Mouse (Mus musculus): ENCODE data around the gene Slit1. TPM values are rescaled to one million over a fixed set of nuclear protein-coding genes. Genes with fewer than 3 reads are reported as not detected.

Slit1 gene
- polyA plus RNA-seq, 1 experiment from 2014 or later = 1.00 TPM

- H3K27me3 ChIP-seq (ENCODE audit: control insufficient read depth, insufficient read depth, low read length) = no peaks in the 10 kb centered on the region
- H3K4me2 ChIP-seq (replicated peaks; ENCODE audit: low read depth, low read length) = no peak overlapping the region
- ATAC-seq (ENCODE audit: insufficient number of reproducible peaks, insufficient read depth, low FRiP score, low read depth) = no peak
- peaks cover 15% of the 10 kb centered on the region; the same call in 1 of the 2 replicates for H3K36me3 ChIP-seq (ENCODE audit: control insufficient read depth, insufficient read depth, low read length)
- no peak overlapping the region for H3K27ac ChIP-seq (ENCODE audit: low read length)
- WGBS = 99% methylated on average over 5 of the region's 5 CpGs
- H3K4me1 ChIP-seq (ENCODE audit: control insufficient read depth, insufficient read depth, low read length) = no peaks in the 10 kb centered on the region
- no peak overlapping the region for H3K9ac ChIP-seq (replicated peaks; ENCODE audit: low read depth, low read length)
- H3K9me3 ChIP-seq (ENCODE audit: control insufficient read depth, low read depth, low read length) = no peaks in the 10 kb centered on the region
- no peak overlapping the region for H3K4me3 ChIP-seq (ENCODE audit: low read depth, low read length)
Measured at GRCm38 (mm10) chr19:41582918-41583514, 160.4 kb downstream of the Slit1 start.

- Histone ChIP-seq H3K27me3 (ENCODE audit: control insufficient read depth, insufficient read depth, low read length) (no peaks in the 10 kb centered on the region), H3K4me3 (ENCODE audit: low read depth, low read length) (no peak within 1 kb of the TSS), H3K9me3 (ENCODE audit: control insufficient read depth, low read depth, low read length) (no peaks in the 10 kb centered on the region), H3K4me1 (ENCODE audit: control insufficient read depth, insufficient read depth, low read length) (peaks cover 1% of the 10 kb centered on the region; the same call in 1 of the 2 replicates), H3K9ac (replicated peaks; ENCODE audit: low read depth, low read length) (no peak within 1 kb of the TSS), H3K4me2 (replicated peaks; ENCODE audit: low read depth, low read length) (no peak within 1 kb of the TSS), H3K27ac (ENCODE audit: low read length) (no peak within 1 kb of the TSS), H3K36me3 (ENCODE audit: control insufficient read depth, insufficient read depth, low read length) (peaks cover 15% of the 10 kb centered on the region; the same call in 1 of the 2 replicates)
- 92% methylated on average over 23 of the region's 23 CpGs for WGBS
- ATAC-seq (ENCODE audit: insufficient number of reproducible peaks, insufficient read depth, low FRiP score, low read depth) = no peak
Measured at GRCm38 (mm10) chr19:41581706-41582420, 161.6 kb downstream of the Slit1 start, which contains the start of gene Gm340. Gene Gm340 (plus strand): TSS chr19:41582370.

DNA sequence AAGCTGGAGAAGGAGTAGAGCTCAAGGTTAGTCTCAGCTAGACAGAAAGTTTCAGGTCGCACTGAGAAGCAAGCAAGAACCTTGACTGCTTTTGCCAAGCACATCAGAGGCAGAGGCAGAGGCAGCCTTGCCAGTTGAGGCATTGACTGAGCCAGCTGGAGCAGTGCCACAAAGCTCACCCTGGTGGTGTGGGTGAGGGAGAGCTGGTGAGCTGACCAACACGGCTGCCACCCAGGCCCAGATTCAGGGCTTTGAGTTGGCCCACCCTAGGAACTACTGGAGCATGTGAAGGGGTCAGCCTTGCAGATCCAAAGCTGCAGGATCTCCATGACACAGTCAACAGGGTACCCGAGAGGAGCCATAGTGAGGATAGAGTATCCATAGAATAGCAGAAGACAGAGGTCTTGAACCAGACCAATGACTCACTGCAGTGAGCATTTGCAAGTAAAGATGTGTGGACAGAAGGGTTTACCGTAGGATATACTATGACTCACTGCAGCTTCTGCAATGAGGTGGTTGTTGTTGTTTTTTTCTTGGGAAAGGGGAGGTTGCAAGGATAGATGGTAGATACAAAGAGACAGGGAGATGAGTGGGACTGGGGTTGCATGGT lies 164.0 kb downstream of the Slit1 start:
- WGBS = 89% methylated on average over 4 of the region's 4 CpGs
- no peak for ATAC-seq (ENCODE audit: insufficient number of reproducible peaks, insufficient read depth, low FRiP score, low read depth)

DNA sequence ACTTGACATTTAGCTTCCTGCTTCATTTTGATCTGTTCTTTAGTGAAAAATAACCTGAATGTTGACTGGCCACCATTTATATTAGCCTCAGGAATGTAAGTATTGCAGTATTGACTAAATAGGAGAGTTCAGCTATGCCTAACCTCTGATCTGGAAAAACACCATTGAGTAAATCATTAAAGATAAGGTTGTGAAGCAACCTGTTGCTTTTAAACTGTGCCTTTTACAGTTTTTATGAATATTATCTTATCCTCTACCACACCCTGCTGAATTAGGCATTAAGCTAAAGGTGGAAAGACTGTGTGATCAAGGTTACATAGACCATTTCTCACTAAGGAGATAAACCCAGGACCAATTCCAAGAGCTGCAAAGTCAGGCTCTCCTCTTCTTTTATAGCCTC lies 165.9 kb downstream of the Slit1 start:
- ATAC-seq (ENCODE audit: insufficient number of reproducible peaks, insufficient read depth, low FRiP score, low read depth) = no peak
- peaks cover 4% of the 10 kb centered on the region; the same call in 1 of the 2 replicates for H3K4me1 ChIP-seq (ENCODE audit: control insufficient read depth, insufficient read depth, low read length)
- no peak overlapping the region for H3K9ac ChIP-seq (replicated peaks; ENCODE audit: low read depth, low read length)
- no peaks in the 10 kb centered on the region for H3K27me3 ChIP-seq (ENCODE audit: control insufficient read depth, insufficient read depth, low read length)
- H3K36me3 ChIP-seq (ENCODE audit: control insufficient read depth, insufficient read depth, low read length) = peaks cover 8% of the 10 kb centered on the region; the same call in 1 of the 2 replicates
- H3K4me2 ChIP-seq (replicated peaks; ENCODE audit: low read depth, low read length) = no peak overlapping the region
- H3K4me3 ChIP-seq (ENCODE audit: low read depth, low read length) = no peak overlapping the region
- no peaks in the 10 kb centered on the region for H3K9me3 ChIP-seq (ENCODE audit: control insufficient read depth, low read depth, low read length)
- no peak overlapping the region for H3K27ac ChIP-seq (ENCODE audit: low read length)

More for the DNA sequence above, 164.0 kb downstream of the Slit1 start:
- Histone ChIP-seq H3K4me3 (ENCODE audit: low read depth, low read length) (no peak overlapping the region), H3K4me1 (ENCODE audit: control insufficient read depth, insufficient read depth, low read length) (peaks cover 4% of the 10 kb centered on the region; the same call in 1 of the 2 replicates), H3K36me3 (ENCODE audit: control insufficient read depth, insufficient read depth, low read length) (peaks cover 15% of the 10 kb centered on the region; the same call in 1 of the 2 replicates), H3K9ac (replicated peaks; ENCODE audit: low read depth, low read length) (no peak overlapping the region), H3K27ac (ENCODE audit: low read length) (no peak overlapping the region), H3K9me3 (ENCODE audit: control insufficient read depth, low read depth, low read length) (no peaks in the 10 kb centered on the region), H3K27me3 (ENCODE audit: control insufficient read depth, insufficient read depth, low read length) (no peaks in the 10 kb centered on the region), H3K4me2 (replicated peaks; ENCODE audit: low read depth, low read length) (no peak overlapping the region)

GRCm38 (mm10) chr19:41573700-41574099 lies 169.8 kb downstream of the Slit1 start:
- no peak for ATAC-seq (ENCODE audit: insufficient number of reproducible peaks, insufficient read depth, low FRiP score, low read depth)
- Histone ChIP-seq H3K9ac (replicated peaks; ENCODE audit: low read depth, low read length) (no peak overlapping the region), H3K4me3 (ENCODE audit: low read depth, low read length) (no peak overlapping the region), H3K27ac (ENCODE audit: low read length) (no peak overlapping the region), H3K36me3 (ENCODE audit: control insufficient read depth, insufficient read depth, low read length) (no peaks in the 10 kb centered on the region), H3K9me3 (ENCODE audit: control insufficient read depth, low read depth, low read length) (no peaks in the 10 kb centered on the region), H3K4me2 (replicated peaks; ENCODE audit: low read depth, low read length) (no peak overlapping the region), H3K4me1 (ENCODE audit: control insufficient read depth, insufficient read depth, low read length) (peaks cover 4% of the 10 kb centered on the region; the same call in 1 of the 2 replicates), H3K27me3 (ENCODE audit: control insufficient read depth, insufficient read depth, low read length) (no peaks in the 10 kb centered on the region)
- 89% methylated on average over 2 of the region's 2 CpGs for WGBS

DNA sequence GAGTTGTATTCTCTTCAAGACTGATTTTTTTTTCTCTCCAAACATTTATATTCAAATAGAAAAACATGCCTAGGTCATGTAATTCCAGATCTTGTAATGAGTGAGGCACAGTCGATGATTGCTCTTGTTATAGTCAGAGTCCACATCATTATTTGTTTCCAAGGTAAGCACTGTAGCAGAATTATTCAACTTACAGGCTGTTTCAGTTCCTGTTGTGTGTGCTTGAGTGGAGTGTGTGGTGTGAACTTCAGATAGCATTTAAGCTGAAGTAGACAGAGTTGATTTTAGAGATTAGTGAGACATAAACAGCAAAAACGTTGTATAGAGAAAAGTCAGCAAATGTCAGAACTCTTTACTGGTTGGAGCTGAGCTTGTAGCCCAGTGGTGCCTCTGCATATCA lies 174.7 kb downstream of the Slit1 start:
- Histone ChIP-seq H3K4me3 (ENCODE audit: low read depth, low read length) (no peak overlapping the region), H3K9ac (replicated peaks; ENCODE audit: low read depth, low read length) (no peak overlapping the region), H3K27me3 (ENCODE audit: control insufficient read depth, insufficient read depth, low read length) (no peaks in the 10 kb centered on the region), H3K36me3 (ENCODE audit: control insufficient read depth, insufficient read depth, low read length) (no peaks in the 10 kb centered on the region), H3K27ac (ENCODE audit: low read length) (no peak overlapping the region), H3K4me1 (ENCODE audit: control insufficient read depth, insufficient read depth, low read length) (peaks cover 3% of the 10 kb centered on the region; the same call in 1 of the 2 replicates), H3K4me2 (replicated peaks; ENCODE audit: low read depth, low read length) (no peak overlapping the region), H3K9me3 (ENCODE audit: control insufficient read depth, low read depth, low read length) (no peaks in the 10 kb centered on the region)
- ATAC-seq (ENCODE audit: insufficient number of reproducible peaks, insufficient read depth, low FRiP score, low read depth) = no peak
- 35% methylated on average over 2 of the region's 2 CpGs for WGBS

DNA sequence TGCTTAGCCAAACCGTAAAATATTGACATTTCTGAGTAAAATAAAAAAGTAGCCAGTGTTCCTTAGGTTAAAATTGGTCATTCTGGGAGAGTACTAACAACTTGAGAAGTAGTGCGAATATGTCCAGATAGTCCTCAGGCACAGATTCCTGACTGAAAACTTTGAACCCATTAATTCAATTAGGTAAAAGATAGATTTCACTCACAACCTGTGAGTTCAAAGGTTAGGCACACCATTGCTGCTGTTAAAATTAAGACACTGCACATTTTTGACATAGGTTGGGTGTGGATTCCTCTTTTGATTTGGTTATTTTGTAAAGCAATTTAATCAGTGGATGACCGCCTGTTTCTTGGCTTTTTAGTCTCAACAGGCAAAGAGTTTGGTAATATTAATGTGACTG lies 182.6 kb downstream of the Slit1 start:
- Histone ChIP-seq H3K36me3 (ENCODE audit: control insufficient read depth, insufficient read depth, low read length) (peaks cover 18% of the 10 kb centered on the region), H3K9ac (replicated peaks; ENCODE audit: low read depth, low read length) (no peak overlapping the region), H3K9me3 (ENCODE audit: control insufficient read depth, low read depth, low read length) (no peaks in the 10 kb centered on the region), H3K4me3 (ENCODE audit: low read depth, low read length) (no peak overlapping the region), H3K4me1 (ENCODE audit: control insufficient read depth, insufficient read depth, low read length) (no peaks in the 10 kb centered on the region), H3K27me3 (ENCODE audit: control insufficient read depth, insufficient read depth, low read length) (no peaks in the 10 kb centered on the region), H3K27ac (ENCODE audit: low read length) (no peak overlapping the region), H3K4me2 (replicated peaks; ENCODE audit: low read depth, low read length) (no peak overlapping the region)
- WGBS = 88% methylated on average over 3 of the region's 3 CpGs
- no peak for ATAC-seq (ENCODE audit: insufficient number of reproducible peaks, insufficient read depth, low FRiP score, low read depth)

DNA sequence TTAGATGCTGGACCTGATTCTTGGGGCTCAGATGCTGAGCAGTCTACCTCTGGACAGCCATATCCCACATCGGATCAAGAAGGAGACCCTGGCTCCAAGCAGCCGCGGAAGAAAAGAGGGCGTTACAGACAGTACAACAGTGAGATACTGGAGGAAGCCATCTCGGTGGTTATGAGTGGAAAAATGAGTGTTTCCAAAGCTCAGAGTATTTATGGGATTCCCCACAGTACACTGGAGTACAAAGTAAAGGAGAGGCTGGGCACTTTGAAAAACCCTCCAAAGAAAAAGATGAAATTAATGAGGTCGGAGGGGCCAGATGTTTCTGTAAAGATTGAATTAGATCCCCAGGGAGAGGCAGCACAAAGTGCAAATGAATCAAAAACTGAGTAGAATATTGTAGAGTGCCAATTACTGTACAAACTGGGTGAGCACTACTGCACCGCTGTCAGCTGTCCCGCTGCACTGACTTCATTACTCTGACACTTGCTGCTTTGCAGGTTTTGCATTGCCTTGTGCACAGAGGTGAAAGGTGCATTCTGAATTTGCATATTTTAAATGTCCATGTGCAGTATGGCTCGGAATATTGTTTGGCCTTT lies 184.5 kb downstream of the Slit1 start:
- Histone ChIP-seq H3K4me1 (ENCODE audit: control insufficient read depth, insufficient read depth, low read length) (no peaks in the 10 kb centered on the region), H3K4me2 (replicated peaks; ENCODE audit: low read depth, low read length) (no peak overlapping the region), H3K27me3 (ENCODE audit: control insufficient read depth, insufficient read depth, low read length) (no peaks in the 10 kb centered on the region), H3K4me3 (ENCODE audit: low read depth, low read length) (no peak overlapping the region), H3K9ac (replicated peaks; ENCODE audit: low read depth, low read length) (no peak overlapping the region), H3K36me3 (ENCODE audit: control insufficient read depth, insufficient read depth, low read length) (peaks cover 23% of the 10 kb centered on the region), H3K27ac (ENCODE audit: low read length) (no peak overlapping the region), H3K9me3 (ENCODE audit: control insufficient read depth, low read depth, low read length) (no peaks in the 10 kb centered on the region)
- ATAC-seq (ENCODE audit: insufficient number of reproducible peaks, insufficient read depth, low FRiP score, low read depth) = no peak
- 90% methylated on average over 9 of the region's 9 CpGs for WGBS
